Mouse (Mus musculus) CD4-positive, CD25-positive, alpha-beta regulatory T cell, adult 4 months (primary cell): Measurements from ENCODE around the gene Trank1. TPM values are rescaled to one million over a fixed set of nuclear protein-coding genes. Genes with fewer than 3 reads are reported as not detected.
A peak's percentile ranks its signal among the peaks of the same experiment; 100 is the strongest.

Experiments used
- ATAC-seq: one replicate; pipeline ENCODE4 v1.8.0; 2017
- polyA plus RNA-seq, 2 experiments: library from polyadenylated mRNA; unstranded; fragments of 100-300 nt; shearing (Covaris generic); gene quantifications; one replicate each; pipeline ENCODE4 v1.2.1; 2017

Trank1 gene
- polyA plus RNA-seq, 2 experiments from 2014 or later = not detected

- no peak for ATAC-seq
Observed at GRCm38 (mm10) chr9:111304036-111304435, 7.5 kb upstream of the Trank1 start.

GRCm38 (mm10) chr9:111306142-111306541, 5.4 kb upstream of the Trank1 start:
- no peak for ATAC-seq

- ATAC-seq = no peak
Observed at GRCm38 (mm10) chr9:111311843-111312441, 403 bp downstream of the Trank1 start.

GRCm38 (mm10) chr9:111312442-111313141, 1.1 kb downstream of the Trank1 start:
- no peak for ATAC-seq

GRCm38 (mm10) chr9:111313299-111313698, 1.8 kb downstream of the Trank1 start:
- ATAC-seq = no peak

- ATAC-seq = no peak
Observed at GRCm38 (mm10) chr9:111313793-111314192, 2.3 kb downstream of the Trank1 start.

- ATAC-seq = peak; percentile 56
Observed at GRCm38 (mm10) chr9:111314219-111314618, 2.7 kb downstream of the Trank1 start.

- ATAC-seq = no peak
Observed at GRCm38 (mm10) chr9:111320912-111321311, 9.4 kb downstream of the Trank1 start.

GRCm38 (mm10) chr9:111324881-111325280, 13.3 kb downstream of the Trank1 start:
- ATAC-seq = no peak

- ATAC-seq = no peak
Observed at GRCm38 (mm10) chr9:111329881-111330280, 18.3 kb downstream of the Trank1 start.

GRCm38 (mm10) chr9:111333790-111334189, 22.3 kb downstream of the Trank1 start:
- ATAC-seq = no peak

- no peak for ATAC-seq
Observed at GRCm38 (mm10) chr9:111334555-111335164, 23.1 kb downstream of the Trank1 start.

- ATAC-seq = no peak
Observed at GRCm38 (mm10) chr9:111351233-111351632, 39.7 kb downstream of the Trank1 start.

GRCm38 (mm10) chr9:111351641-111352040, 40.1 kb downstream of the Trank1 start:
- ATAC-seq = no peak

GRCm38 (mm10) chr9:111352646-111353045, 41.1 kb downstream of the Trank1 start:
- no peak for ATAC-seq

- no peak for ATAC-seq
Observed at GRCm38 (mm10) chr9:111355041-111355440, 43.5 kb downstream of the Trank1 start.

- no peak for ATAC-seq
Observed at GRCm38 (mm10) chr9:111356386-111356785, 44.8 kb downstream of the Trank1 start.

- no peak for ATAC-seq
Observed at GRCm38 (mm10) chr9:111363656-111364055, 52.1 kb downstream of the Trank1 start.

- no peak for ATAC-seq
Observed at GRCm38 (mm10) chr9:111367713-111368112, 56.2 kb downstream of the Trank1 start.

GRCm38 (mm10) chr9:111372079-111372478, 60.5 kb downstream of the Trank1 start:
- no peak for ATAC-seq

GRCm38 (mm10) chr9:111377868-111378267, 66.3 kb downstream of the Trank1 start:
- no peak for ATAC-seq

- ATAC-seq = no peak
Observed at GRCm38 (mm10) chr9:111381056-111382025, 69.8 kb downstream of the Trank1 start.

- ATAC-seq = no peak
Observed at GRCm38 (mm10) chr9:111382469-111382868, 70.9 kb downstream of the Trank1 start.
